Comparison of ENCODE assay signal across 8 mouse cellular contexts in the genomic region with DNA sequence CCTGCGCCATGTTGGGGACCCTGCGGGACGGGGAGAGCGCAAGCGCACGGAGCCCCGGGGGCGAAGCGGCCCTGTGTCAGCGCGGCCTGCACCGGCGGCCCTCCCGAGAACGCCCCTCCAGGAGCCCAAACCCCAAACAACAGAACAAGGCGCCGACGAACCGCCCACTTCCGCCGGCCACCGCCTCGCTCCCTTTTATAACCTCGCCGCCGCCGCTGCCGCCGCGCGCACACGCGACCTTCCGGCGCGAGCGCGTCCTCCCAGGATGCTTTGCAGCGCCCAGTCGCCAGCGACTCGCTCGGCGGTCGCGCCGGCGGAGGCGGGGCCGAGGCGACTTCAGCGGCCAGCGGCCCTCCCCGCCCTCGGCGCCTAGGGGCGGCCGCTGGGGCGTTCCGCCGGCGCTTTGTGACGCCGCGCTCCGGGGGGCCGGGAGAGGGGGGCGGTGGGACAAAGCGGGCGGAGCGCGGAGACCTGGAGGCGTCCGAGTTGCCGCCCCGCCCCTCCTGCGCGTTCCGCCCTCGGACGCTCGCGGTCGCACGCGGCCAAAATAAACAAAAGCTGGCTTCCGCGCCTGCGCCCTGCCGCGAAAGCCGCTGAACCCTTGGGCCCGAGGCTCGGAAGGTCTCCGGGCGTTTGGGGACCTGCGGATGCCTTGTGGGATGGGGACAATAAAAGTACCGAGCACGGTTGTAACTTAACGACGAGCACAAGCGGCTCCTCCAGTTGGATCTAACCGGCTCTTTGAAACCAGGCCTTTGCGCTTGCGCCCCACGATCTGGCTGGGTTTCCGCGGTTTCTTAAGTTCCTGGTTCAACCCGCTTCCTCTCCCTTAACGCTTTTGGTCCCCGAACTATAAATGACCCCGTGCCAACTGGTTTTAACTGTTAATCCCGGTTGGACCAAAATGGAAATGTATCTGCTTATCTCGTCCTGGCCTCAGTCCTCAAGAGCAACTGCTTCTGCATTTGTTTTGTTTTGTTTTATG. TPM values are rescaled to one million over a fixed set of nuclear protein-coding genes. Genes with fewer than 3 reads are reported as not detected.
DNase-seq lines count a peak whose midpoint lies in the region; ATAC-seq lines count a peak whose summit lies in the region.

Cdkn2aip (minus strand) TSS at position 172 of the 985 bp plus-strand sequence.

- DNase-seq in B cell, adult 2 months: peak; percentile 96 to 97
- DNase-seq in brain, adult 2 months (ENCODE audit: low read depth, low spot score): peak; percentile 98
- DNase-seq in heart, embryonic 10.5 days (ENCODE audit: low spot score): peak; percentile 96
- peak; percentile 94 for DNase-seq in liver
- DNase-seq in spleen, postnatal 4 days (ENCODE audit: low spot score in 2 of 2): peak; percentile 93 to 96

- H3K9me3 ChIP-seq in heart, embryonic 10.5 days: no peaks in the 10 kb centered on the region
- no peaks in the 10 kb centered on the region for H3K9me3 ChIP-seq in kidney, embryonic 15.5 days (replicated peaks)

- peak; percentile 88 for ATAC-seq in erythroblast, adult 5-6 weeks (replicated peaks; ENCODE audit: low FRiP score, poor library complexity, severe bottlenecking)
- peak; percentile 97 for ATAC-seq in kidney, embryonic 15.5 days (replicated peaks; ENCODE audit: low FRiP score)
- peak; percentile 66 for ATAC-seq in monocyte, adult 5-6 weeks (replicated peaks; ENCODE audit: insufficient number of reproducible peaks, low FRiP score, low TSS enrichment, poor library complexity, severe bottlenecking)

- peak within 1 kb of the TSS; percentile 88 for H3K4me3 ChIP-seq in heart, embryonic 10.5 days
- H3K4me3 ChIP-seq in kidney, embryonic 15.5 days (replicated peaks): peak within 1 kb of the TSS; percentile 70

- peaks cover 17% of the 10 kb centered on the region for H3K36me3 ChIP-seq in heart, embryonic 10.5 days
- peaks cover 17% of the 10 kb centered on the region for H3K36me3 ChIP-seq in kidney, embryonic 15.5 days

- WGBS in heart, embryonic 10.5 days: under 1% methylated on average over 114 of the region's 114 CpGs
- under 1% methylated on average over 106 of the region's 114 CpGs for WGBS in kidney, embryonic 15.5 days

- H3K27ac ChIP-seq in heart, embryonic 10.5 days: peak within 1 kb of the TSS; percentile 94
- H3K27ac ChIP-seq in kidney, embryonic 15.5 days: peak within 1 kb of the TSS; percentile 98

- H3K27me3 ChIP-seq in heart, embryonic 10.5 days (ENCODE audit: insufficient read depth, poor library complexity, severe bottlenecking): no peaks in the 10 kb centered on the region
- no peaks in the 10 kb centered on the region for H3K27me3 ChIP-seq in kidney, embryonic 15.5 days

- peak within 1 kb of the TSS; percentile 80 for H3K4me2 ChIP-seq in kidney, embryonic 15.5 days

- peak within 1 kb of the TSS; percentile 71 for H3K9ac ChIP-seq in kidney, embryonic 15.5 days

- 0 out of 2 replicates have a peak, but pooled peaks cover 3% of the 10 kb centered on the region for H3K4me1 ChIP-seq in heart, embryonic 10.5 days
- H3K4me1 ChIP-seq in kidney, embryonic 15.5 days: peaks cover 16% of the 10 kb centered on the region

RNA-seq across cellular contexts. Expression of gene Cdkn2aip, which starts in this region (rescaled TPM):
- 4.8 and 6.7 TPM in 2 replicates for total RNA-seq in erythroblast, adult 5-6 weeks (2015; ENCODE audit: low replicate concordance)
- total RNA-seq in erythroblast, adult 5-6 weeks (2017; ENCODE audit: low replicate concordance): 10.6 and 12.1 TPM in 2 replicates
- polyA plus RNA-seq in heart, embryonic 10.5 days (2016; fragmentation: Nextera tagmentation; extraction: Ambion mirVana): 17.3 and 18.4 TPM in 2 replicates
- 24.5 and 27.9 TPM in 2 replicates for polyA plus RNA-seq in kidney, embryonic 15.5 days (2015; fragmentation: Nextera tagmentation; extraction: Ambion mirVana)
- 33.0 to 35.9 TPM (median 35.4 TPM) in 3 replicates for total RNA-seq in monocyte, adult 5-6 weeks (2017)

Comparison
In these comparisons a context has a peak if more than half of its experiments do, and no peak if none do; other contexts are left out.
1. Peak in every context shown above with its lines: DNase-seq, ATAC-seq, H3K4me3 ChIP-seq and H3K27ac ChIP-seq.